Mouse (Mus musculus) layer of hippocampus, adult 11-12 months (tissue): Measurements from ENCODE around the gene Hes6.

Experiments
- DNase-seq: peaks from one replicate; pipeline ENCODE4 v3.0.0; 2022; ENCODE audit warnings: low spot score

Hes6 gene

DNA sequence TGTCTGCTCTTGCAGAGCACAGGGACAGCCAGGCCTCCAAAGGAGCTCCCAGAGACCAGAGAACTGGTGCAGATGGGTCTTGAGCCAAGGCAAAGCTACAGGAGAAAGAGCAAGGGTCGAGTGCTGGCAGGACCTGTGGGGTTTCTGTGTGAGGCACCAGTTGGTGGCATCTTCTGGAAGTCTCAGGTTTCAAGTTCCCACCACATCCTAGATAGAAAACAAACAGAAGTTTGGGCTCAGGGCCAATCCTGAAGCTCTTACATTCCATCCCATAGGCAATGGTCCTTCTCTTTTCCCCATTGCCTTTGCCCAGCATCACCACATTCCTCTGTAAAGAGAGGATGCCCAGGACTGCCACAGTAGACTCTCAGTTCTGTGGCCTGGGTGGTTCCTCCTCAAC is 8.9 kb downstream of the Hes6 start:
- DNase-seq: no peak

DNA sequence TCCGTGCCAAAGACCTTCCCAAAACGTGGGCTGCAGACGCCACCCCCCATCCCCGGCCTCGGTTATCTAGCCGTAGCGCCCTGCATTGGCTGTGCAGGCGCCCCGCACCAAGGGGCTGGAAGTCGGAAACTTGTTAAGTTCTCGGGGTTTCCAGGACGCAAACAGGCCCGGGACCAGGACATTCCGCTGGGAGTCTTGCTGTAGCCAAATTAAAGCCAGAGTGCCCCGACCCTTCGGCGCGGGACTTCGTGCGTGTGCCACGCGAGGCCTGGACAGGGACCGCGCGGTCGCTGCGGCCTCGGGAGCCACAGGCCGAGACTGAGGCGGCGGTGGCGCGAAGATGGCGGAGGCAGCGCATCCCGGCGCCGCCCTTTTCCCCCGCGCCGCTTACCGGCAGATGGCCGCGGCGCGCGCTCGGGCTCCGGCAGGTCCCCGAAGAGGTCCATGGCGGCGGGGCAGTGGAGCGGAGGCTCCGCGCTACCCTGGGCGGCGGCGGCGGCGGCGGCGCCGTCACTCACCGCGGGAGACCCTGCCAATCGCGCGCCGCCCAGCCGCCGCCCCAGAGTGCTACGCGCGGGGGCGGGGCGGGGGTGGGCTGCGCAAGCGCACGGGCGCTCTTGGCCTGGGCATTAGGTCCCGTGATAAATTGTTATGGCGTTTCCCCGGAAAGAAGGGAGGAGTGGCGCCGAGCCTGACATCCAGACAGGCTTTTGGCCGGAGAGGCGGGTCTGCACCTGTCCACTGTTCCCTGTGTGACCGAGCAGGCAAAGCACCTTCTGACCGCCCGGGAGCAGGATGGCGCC is 15.4 kb downstream of the Hes6 start, which contains the start of gene Ilkap:
Ilkap (minus strand) TSS at position 556 of the 803 bp plus-strand sequence.
- peak; percentile 80 for DNase-seq

DNA sequence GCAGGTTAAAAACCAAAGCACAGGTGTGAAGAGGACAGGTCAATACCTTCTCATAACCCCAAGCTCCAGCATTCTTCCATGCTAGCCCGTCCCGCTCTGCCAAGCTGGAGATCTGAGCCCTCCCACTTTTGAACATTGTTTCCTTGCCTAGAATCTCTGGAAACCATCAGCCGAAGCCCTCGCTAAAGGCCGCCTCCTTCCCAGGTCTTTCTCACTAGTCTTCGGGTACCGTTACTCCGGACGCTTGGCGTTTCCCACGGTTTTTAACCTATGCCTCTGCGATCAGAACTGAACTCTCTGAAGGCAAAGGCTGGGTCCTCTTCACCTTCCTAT is 15.9 kb downstream of the Hes6 start:
- DNase-seq: no peak

DNA sequence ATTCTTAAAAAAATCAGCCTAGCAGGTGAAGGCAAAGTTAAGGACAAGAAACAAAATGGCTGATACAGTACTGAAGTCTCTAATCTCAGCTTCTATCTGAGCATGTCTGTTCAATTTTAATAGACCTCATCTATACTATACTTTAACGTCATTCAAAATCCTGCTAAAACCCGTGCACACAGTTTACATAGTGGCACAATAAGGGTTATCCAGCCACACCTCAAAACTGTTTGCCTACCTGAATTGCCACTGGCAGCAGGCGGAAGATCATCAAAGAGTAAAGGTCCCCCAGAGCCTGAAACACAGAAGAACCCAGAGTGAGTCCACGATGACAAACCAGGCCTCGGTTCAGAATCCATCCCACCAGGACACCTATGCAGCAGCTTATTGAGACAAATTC is 23.5 kb downstream of the Hes6 start:
- no peak for DNase-seq

DNA sequence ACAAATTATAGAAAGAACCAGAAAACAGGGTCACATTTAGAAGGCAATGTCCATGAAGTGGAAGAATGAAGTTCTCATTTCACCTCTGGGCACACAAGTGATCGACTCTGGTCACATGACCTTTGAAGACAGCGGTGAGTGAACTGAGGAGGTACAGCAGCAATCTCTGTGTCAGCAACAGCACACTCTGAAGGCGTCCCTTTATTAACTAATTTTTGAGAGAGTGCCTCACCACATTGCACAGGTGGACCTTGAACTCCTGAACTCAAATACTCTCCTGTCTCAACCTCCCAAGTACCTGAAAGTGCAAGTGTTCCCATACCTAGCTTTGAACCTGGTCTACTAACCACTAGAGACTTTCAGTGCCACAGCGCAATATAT is 32.8 kb downstream of the Hes6 start:
- no peak for DNase-seq

DNA sequence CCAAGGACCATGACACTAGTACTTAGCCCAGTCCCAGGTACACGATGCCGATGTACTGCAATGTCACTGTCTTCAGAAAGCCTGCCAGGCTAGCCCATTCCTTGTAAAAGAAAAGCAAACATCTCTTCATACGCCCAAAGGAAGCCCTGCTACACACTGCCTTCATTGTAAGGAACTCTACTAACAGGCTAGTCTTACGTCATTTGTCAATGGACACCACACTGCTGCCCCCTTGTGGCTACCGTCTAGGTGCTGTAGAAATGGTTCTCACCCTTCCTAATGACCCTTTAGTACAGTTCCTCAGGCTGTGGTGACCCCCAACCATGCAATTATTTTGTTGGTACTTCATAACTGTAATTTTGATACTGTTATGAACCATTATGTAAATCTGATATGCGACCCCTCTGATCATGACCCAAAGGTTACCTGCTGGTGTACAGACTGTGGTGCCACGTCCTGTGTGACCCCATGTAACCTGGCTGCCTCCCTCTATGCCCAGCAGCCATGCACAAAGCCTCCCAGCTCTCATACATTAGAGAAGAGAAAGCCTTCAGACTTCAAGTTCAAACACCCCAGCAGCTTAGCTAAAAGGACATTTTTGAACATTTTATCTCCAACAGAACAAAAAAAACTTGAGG is 33.3 kb downstream of the Hes6 start:
- peak; percentile 84 for DNase-seq

DNA sequence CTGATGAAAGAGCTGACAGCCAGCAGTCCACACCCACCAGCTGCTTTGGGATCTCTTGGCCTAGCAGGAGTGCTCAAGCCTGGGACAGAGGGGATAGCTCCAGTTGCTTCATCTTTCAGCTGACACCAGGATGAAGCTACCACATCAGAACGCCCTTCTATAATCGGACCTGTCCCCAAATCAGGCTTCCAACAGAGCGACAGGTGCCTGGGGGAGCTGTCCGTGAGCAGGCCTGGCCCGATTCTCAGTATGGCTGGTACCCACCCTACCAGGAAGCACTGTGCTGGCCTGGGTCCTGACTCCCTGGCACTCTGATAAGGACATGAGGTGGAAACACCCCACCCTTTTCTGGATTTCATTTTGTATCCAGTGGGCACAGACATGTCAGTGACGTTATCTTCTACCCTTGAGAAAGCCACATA is 40.4 kb downstream of the Hes6 start:
- DNase-seq: no peak

DNA sequence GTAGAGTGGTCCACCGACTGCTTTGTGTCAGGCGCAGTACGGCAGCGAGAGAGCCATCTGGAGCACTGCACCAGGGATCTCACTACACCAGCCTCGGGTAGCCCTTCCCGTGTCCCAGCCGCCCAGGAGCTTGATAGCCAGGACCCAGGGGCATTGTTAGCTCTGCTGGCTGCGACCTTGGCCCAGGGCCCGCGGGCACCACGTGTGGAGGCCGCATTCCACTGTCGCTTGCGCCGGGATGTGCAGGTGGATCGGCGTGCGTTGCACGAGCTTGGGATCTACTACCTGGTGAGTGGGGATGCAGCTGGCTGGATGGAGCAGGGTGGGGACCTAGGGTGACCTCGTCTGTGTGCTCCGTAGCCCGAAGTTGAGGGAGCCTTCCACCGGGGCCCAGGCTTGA is 43.8 kb downstream of the Hes6 start:
- no peak for DNase-seq

DNA sequence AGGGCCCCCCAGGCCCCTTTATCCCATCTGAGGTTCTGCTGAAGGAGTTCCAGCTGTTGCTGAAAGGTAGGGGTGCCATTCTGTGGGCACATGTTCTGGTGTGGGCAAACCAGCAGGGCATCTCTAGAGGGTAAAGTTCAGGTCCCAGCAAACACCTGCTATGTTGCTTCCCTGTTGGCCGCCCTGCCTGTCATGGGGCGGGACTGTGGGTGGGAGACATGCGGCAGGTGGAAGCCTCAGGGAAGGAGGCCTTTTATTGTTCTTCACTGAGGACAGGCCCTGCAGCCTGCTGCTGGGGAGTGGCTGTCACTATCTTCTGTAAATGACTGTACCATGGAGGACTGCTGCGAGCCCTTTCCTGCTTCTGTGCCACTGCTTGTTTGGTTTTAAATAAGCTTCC is 44.4 kb downstream of the Hes6 start:
- DNase-seq: no peak

DNA sequence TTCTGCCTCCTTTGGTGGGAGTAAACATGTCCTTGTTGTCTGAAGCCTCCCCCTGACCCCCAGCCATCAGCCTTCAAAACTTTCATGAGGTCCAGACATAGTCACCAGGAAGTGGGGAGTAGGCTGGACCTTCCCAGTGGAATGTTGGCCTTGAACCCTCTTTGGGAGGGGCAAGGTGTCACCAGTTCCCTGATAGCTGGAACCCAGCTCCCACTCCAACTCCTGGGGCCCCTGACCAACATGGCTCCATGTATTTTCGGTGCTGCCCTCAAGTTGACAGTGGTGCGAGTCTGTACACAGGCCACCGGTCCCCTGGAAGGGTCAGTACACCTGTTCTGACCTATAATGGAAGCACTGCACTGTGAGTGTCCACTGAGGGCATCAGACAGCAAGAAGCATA is 46.5 kb downstream of the Hes6 start:
- no peak for DNase-seq

DNA sequence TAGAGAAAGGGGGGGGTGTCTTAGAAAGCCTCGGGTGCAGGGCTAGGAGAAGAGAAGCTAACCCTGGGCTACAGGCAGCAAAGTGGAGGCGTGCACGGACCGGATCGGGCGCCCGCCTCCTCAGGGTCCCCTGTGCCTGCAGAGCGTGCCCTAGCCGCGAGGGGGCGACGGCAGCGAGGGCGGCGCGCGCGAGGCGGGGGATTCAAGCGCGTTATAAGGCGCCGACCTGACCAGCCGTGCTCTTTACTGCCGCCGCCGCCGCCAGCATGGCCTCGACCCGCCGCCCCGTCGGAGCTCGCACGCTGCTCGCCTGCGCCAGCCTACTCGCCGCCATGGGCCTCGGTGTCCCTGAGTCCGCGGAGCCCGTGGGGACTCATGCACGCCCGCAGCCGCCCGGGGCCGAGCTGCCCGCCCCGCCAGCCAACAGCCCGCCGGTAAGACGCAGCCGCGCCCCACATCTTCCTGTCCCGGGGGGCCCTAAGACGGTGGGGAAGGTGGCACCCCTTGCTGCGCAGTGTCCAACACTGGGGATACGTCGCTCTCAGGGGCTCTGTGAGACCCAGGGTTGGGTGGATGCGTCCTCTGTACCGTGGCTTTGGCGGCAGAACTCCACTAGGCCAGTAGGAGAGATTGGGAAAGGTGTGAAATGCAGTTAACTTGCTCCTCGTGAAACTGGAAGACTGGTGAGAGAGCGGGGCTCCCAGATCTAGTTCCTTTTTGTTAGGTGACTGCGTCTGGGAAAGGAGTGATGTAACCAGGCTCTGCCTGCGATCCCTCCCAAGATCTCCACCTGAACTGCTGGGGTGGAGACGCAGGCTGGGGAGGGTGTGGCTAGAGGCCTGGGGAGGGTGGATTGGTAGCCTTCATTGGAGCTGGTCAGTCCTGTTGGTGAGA is 47.4 kb downstream of the Hes6 start, which contains the start of gene Erfe:
Erfe (plus strand) TSS at position 216 of the 894 bp plus-strand sequence.
- DNase-seq: peak; percentile 32

DNA sequence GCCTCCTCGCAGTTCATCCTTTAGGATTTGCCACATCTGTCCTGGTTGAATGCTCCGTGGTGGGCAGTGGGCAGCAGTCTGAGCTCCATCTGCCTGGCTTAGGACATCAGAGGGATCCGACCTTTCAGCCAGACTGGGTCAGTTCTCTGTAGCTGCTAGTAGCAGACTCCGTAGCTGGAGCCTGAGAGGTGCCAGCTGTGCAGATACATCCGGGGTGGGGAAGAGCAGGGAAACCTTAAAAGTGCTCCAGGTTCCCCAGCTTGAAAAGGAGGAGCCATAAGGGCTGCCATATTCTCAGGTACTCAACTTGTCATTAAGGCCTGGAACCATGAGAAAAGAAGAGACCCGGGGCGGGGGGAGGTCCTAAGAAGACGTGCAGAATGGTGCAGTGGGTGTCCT is 48.0 kb downstream of the Hes6 start:
- DNase-seq: no peak

DNA sequence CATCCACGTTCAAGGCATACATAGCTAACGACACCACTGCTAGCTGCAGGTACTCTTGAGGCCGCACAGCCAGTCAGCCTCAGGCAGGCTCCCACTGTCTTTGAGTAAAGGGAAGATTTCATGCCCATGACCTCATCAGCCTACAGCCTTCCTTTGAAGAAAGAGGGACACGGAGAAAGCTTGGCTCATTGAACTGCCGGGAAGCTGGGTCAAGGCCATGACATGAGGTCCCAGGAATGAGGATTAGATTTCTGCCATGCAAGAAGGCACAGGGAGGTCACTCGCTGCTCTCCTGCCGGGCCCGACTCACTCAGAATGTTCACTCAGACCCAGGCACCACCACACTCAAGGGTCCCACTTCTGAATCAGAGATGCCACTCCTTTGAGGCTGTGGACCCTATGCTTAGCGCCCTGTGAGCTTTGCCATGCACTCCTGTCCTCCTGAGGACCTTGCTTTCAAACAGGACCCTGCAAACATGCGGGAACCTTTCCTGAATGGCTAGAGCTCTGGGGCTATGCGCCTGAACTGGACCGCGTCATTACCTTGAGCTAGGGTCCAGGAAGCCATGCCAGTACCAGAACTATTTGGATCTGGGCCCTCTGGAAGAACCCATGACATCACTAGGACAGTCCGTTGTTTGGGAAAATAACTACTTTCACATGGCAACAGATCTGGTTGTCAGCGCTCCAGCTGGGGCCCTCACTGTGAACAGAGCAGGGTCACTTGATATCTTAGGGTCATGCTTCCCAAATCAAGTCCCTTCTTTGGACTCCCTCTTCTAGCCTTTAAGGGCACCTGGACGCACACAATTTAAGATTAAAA is 48.8 kb downstream of the Hes6 start:
- DNase-seq: no peak

DNA sequence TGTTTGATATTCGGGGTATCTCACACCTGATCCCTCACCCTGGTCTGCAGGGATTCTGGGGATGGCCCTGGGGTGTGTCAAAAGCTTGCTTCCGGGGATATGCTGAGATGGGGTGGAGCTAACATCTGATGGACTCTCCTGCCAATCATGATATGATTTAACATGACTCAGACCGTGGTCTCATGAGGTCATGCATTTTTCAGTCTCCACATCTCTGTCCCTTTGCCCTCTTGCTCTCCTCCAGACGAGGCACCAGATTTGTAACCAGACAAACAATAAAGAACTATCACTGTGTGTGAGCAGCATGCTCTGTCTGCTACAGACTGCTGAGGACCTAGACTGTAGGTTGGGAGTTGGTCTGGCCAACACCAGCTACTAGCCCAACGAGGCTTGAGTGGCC is 51.7 kb downstream of the Hes6 start:
- no peak for DNase-seq
